Mouse (Mus musculus) intestine, embryonic 15.5 days (tissue): ENCODE measurements around the gene Glra4. TPM values are rescaled to one million over a fixed set of nuclear protein-coding genes. Genes with fewer than 3 reads are reported as not detected.

Source experiments
- ATAC-seq: fragments of 200-750 bp; cut with Nextera tagmentation; 2 replicates; pipeline ENCODE4 v1.8.0; 2017; ENCODE audit warnings: moderate TSS enrichment, moderate library complexity
- H3K27ac ChIP-seq: fragments of 300-500 bp; sonication (generic); 2 replicates; pipeline ENCODE4 v1.5.1; 2015; ENCODE audit warnings: mild to moderate bottlenecking, inconsistent platforms
- H3K27me3 ChIP-seq: fragments of 300-500 bp; sonication (generic); replicated peaks from 2 replicates; pipeline ENCODE4 v1.6.1; 2015; ENCODE audit warnings: inconsistent platforms
- H3K36me3 ChIP-seq: fragments of 300-500 bp; sonication (generic); 2 replicates; pipeline ENCODE4 v1.6.1; 2015; ENCODE audit warnings: inconsistent platforms
- H3K4me1 ChIP-seq: fragments of 300-500 bp; sonication (generic); replicated peaks from 2 replicates; pipeline ENCODE4 v1.6.1; 2015; ENCODE audit warnings: inconsistent platforms
- H3K4me2 ChIP-seq: fragments of 300-500 bp; sonication (generic); replicated peaks from 2 replicates; pipeline ENCODE4 v1.6.1; 2015; ENCODE audit warnings: mild to moderate bottlenecking, inconsistent platforms
- H3K4me3 ChIP-seq: fragments of 300-500 bp; sonication (generic); replicated peaks from 2 replicates; pipeline ENCODE4 v1.5.1; 2015; ENCODE audit warnings: inconsistent platforms
- H3K9ac ChIP-seq: fragments of 300-500 bp; sonication (generic); 2 replicates; pipeline ENCODE4 v1.6.1; 2015; ENCODE audit warnings: inconsistent platforms
- H3K9me3 ChIP-seq: fragments of 300-500 bp; sonication (generic); 2 replicates; pipeline ENCODE4 v1.6.1; 2016; ENCODE audit warnings: inconsistent platforms
- WGBS: fragments of 180-500 bp; shearing (Covaris S2); methylation state at CpG from one replicate; pipeline ENCODE4 v1.1.7; 2015; 5-methylcytosine and 5-hydroxymethylcytosine counted together
- polyA plus RNA-seq: library from polyadenylated mRNA; unstranded; fragments of >200 nt; fragmentation: Nextera tagmentation; extraction: Ambion mirVana; gene quantifications from 2 replicates; pipeline ENCODE4 v1.2.1, GENCODE M21; 2015

The Glra4 gene
- polyA plus RNA-seq, 1 experiment from 2014 or later = not detected

DNA sequence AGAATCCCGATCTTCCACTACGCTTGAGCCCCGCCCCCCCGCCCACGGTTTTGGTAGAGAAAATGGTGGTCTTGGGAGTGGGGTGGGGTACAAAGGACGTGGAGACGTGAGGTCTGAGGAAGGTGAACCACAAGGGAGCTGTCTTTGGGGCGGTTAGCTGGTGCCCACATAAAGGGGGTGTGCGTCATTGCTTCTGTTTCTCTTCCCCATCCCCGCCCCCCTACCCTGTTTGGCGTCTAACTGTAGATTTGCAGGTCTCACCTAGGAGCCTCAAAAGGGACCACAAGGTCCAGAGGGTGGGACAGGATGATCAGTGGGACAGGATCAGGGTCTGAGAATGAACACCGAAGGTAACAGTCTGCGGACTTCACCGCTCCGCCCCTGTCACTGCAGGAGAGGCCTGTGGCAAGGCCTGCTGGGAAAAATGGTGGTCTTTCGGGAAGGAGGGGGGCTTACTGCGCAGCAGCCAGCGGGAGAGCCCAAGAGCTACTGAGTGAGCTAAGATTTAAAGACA is 71.7 kb downstream of the Glra4 start:
- H3K27me3 ChIP-seq = no peaks in the 10 kb centered on the region
- H3K9me3 ChIP-seq = no peaks in the 10 kb centered on the region
- peak overlapping the region; percentile 51 for H3K27ac ChIP-seq
- peak; percentile 85 for ATAC-seq
- H3K4me3 ChIP-seq = peak overlapping the region; percentile 45
- 11% methylated on average over 16 of the region's 18 CpGs for WGBS
- H3K9ac ChIP-seq = peak overlapping the region; percentile 39
- H3K36me3 ChIP-seq = no peaks in the 10 kb centered on the region
- H3K4me2 ChIP-seq = peak overlapping the region; percentile 56
- H3K4me1 ChIP-seq = no peaks in the 10 kb centered on the region

Other genes with a start within 250 kb of the Glra4 start
- gene Kir3dl2, start 236.1 kb downstream of the Glra4 start, polyA plus RNA-seq = not detected in 2 replicates
- 6.4 and 7.4 TPM in 2 replicates for gene Tceal3, start 189.3 kb downstream of the Glra4 start, polyA plus RNA-seq
- 6.0 and 7.8 TPM in 2 replicates for gene Tceal1, start 72.2 kb downstream of the Glra4 start, polyA plus RNA-seq
- gene Morf4l2, start 36.5 kb downstream of the Glra4 start, polyA plus RNA-seq = 439 and 480 TPM in 2 replicates
- gene Plp1, start 42.5 kb upstream of the Glra4 start, polyA plus RNA-seq = 4.6 and 5.8 TPM in 2 replicates
- gene Rab9b, start 88.6 kb upstream of the Glra4 start, polyA plus RNA-seq = 0.40 and 0.43 TPM in 2 replicates
- gene H2bfm, start 147.2 kb upstream of the Glra4 start, polyA plus RNA-seq = not detected in 2 replicates
- 51.1 and 52.2 TPM in 2 replicates for gene Tmsb15b2, start 195.4 kb upstream of the Glra4 start, polyA plus RNA-seq
- 3.2 and 6.3 TPM in 2 replicates for gene Tmsb15l, start 196.7 kb upstream of the Glra4 start, polyA plus RNA-seq
- gene Tmsb15b1, start 196.7 kb upstream of the Glra4 start, polyA plus RNA-seq = 21.5 and 24.8 TPM in 2 replicates
- gene Zcchc18, start 213.0 kb upstream of the Glra4 start, polyA plus RNA-seq = 15.5 and 17.8 TPM in 2 replicates